Mouse (Mus musculus): Measurements from ENCODE around the gene Crk. TPM values are rescaled to one million over a fixed set of nuclear protein-coding genes. Genes with fewer than 3 reads are reported as not detected.
"Not testable (repeated sequence)": the region's sequence is repeated elsewhere in the genome, so short reads cannot be mapped to it uniquely, and the experiment has no call there.

Gene Crk
- polyA plus RNA-seq, 1 experiment from 2014 or later: 124 TPM

DNA sequence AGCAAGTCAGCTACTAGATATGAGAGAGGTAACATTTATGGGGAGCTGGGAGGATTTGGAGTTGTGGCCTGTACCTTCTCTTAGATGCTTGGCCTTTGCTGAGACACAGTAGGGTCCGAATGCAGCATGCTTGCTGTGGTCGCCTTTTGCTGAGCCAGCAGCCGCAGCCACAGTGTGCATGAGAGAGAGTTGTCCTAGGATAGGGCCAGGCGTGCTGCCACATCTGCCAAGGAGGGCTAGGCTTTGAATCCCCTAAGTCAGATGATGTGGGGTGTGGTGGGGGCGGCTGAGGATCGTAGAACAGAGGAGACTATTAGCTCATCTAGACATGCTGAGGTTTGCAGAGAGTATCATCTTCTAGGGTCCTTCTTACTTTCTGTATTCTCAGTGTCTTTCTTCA is 23.7 kb downstream of the Crk start:
- Histone ChIP-seq H3K4me2 (no peak overlapping the region), H3K27ac (no peak overlapping the region), H3K4me3 (no peak overlapping the region), H3K9ac (no peak overlapping the region), H3K4me1 (no peaks in the 10 kb centered on the region), H3K9me3 (replicated peaks) (no peaks in the 10 kb centered on the region), H3K27me3 (no peaks in the 10 kb centered on the region), H3K36me3 (ENCODE audit: poor library complexity, severe bottlenecking) (peaks cover 84% of the 10 kb centered on the region)
- no peak for ATAC-seq
- 93% methylated on average over 6 of the region's 6 CpGs for WGBS

DNA sequence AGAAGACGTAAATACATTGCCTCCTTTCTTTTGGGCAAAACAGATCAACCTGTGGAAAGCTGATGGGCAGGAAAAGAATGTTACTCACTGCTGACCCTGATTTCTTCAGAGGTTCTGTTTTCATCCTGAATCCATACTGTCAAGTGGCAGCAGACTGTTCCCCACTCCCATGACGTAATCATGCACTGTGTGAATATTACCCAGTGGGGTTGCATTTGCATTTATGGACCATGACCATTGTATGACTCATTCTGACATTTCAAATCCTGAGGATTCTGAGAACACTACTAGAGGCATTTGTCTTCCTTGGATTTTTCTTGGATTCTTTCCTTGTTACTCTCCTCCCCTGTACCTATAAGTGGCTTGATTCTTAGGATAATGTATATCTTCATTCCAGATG is 24.7 kb downstream of the Crk start:
- Histone ChIP-seq H3K4me2 (no peak overlapping the region), H3K4me3 (no peak overlapping the region), H3K36me3 (ENCODE audit: poor library complexity, severe bottlenecking) (peaks cover 79% of the 10 kb centered on the region), H3K4me1 (no peaks in the 10 kb centered on the region), H3K27ac (no peak overlapping the region), H3K9ac (no peak overlapping the region), H3K27me3 (no peaks in the 10 kb centered on the region), H3K9me3 (replicated peaks) (no peaks in the 10 kb centered on the region)
- ATAC-seq: no peak
- WGBS: 92% methylated on average over 2 of the region's 2 CpGs

DNA sequence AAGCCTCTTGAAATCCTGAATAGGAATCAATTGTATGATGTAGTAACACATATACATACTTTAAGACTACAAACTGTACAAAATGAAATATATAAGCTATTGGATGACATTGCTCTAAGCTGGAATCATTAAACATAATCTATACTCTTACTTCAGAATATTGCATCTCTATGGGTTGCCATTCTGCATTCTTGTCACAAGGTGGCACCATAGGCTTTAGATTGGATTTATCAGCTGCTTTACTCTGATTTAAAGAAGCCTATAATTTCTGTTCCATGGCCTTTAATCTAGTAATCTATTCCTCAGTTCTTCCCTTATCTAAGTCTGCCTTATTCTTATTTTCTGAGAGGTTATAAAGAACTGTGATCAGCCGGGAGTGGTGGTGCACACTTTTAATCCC is 34.9 kb downstream of the Crk start:
- Histone ChIP-seq H3K4me3 (no peak overlapping the region), H3K4me1 (no peaks in the 10 kb centered on the region), H3K36me3 (ENCODE audit: poor library complexity, severe bottlenecking) (no peaks in the 10 kb centered on the region), H3K9ac (no peak overlapping the region), H3K27me3 (no peaks in the 10 kb centered on the region), H3K4me2 (no peak overlapping the region), H3K9me3 (replicated peaks) (no peaks in the 10 kb centered on the region), H3K27ac (no peak overlapping the region)
- no peak for ATAC-seq
- WGBS: 91% methylated on average over 1 of the region's 1 CpGs

DNA sequence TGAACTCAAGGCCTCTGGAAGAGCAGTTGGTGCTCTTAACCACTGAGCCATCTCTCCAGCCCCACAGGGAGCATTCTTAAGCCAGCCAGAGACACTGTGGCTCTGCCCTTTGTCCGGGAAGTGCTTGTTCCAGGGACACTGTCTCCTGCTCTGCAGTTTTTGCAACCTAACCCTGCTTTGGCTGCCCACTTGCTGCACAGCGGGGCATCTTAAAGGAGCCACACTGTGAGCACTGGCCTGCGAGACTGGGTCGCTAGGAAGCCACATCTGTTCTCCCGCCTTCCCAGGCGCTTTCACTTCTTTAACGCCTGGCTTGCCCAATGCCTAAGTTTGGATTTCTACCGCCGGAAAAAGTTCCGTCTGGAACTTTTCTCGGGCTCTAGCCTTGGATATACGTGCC is 36.5 kb downstream of the Crk start:
- Histone ChIP-seq H3K4me2 (0 out of 2 replicates have a peak overlapping the region, but pooled peaks have one; percentile 4), H3K36me3 (ENCODE audit: poor library complexity, severe bottlenecking) (no peaks in the 10 kb centered on the region), H3K27me3 (no peaks in the 10 kb centered on the region), H3K4me3 (no peak overlapping the region), H3K27ac (no peak overlapping the region), H3K9ac (no peak overlapping the region), H3K4me1 (no peaks in the 10 kb centered on the region), H3K9me3 (replicated peaks) (no peaks in the 10 kb centered on the region; the same call in 1 of the 2 replicates)
- 16% methylated on average over 12 of the region's 12 CpGs for WGBS
- ATAC-seq: no peak

DNA sequence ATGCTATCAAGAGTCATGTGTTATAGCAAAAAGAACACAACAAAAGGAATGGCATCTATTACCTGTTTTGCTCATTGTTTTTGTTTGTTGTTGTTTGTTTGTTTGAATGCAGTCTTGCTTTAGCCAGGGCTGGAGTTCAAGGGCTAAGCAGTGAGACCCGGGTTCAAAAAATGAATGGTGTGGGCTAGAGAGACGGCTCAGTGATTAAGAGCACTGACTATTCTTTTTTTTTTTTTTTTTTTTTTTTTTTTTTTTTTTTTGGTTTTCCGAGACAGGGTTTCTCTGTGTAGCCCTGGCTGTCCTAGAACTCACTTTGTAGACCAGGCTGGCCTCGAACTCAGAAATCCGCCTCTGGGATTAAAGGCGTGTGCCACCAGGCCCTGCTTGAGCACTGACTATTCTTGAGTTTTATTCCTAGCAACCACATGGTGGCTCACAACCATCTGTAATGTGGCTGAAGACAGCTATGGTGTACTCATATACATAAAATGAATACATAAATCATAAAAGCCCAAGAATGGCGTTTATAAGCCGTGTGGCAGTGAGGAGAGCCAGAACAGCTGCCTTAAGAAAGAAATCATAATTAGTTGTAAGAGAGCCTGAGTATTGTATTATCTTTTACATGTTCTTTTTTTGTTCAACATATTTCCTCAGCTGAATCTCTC is 37.7 kb downstream of the Crk start:
- H3K4me3 ChIP-seq: no peak overlapping the region
- no peak overlapping the region for H3K4me2 ChIP-seq
- H3K36me3 ChIP-seq (ENCODE audit: poor library complexity, severe bottlenecking): no peaks in the 10 kb centered on the region
- H3K4me1 ChIP-seq: no peaks in the 10 kb centered on the region
- 88% methylated on average over 7 of the region's 8 CpGs for WGBS
- H3K27ac ChIP-seq: no peak overlapping the region
- no peak overlapping the region for H3K9ac ChIP-seq
- H3K9me3 ChIP-seq (replicated peaks): peaks cover 8% of the 10 kb centered on the region
- H3K27me3 ChIP-seq: no peaks in the 10 kb centered on the region
- ATAC-seq: no peak

DNA sequence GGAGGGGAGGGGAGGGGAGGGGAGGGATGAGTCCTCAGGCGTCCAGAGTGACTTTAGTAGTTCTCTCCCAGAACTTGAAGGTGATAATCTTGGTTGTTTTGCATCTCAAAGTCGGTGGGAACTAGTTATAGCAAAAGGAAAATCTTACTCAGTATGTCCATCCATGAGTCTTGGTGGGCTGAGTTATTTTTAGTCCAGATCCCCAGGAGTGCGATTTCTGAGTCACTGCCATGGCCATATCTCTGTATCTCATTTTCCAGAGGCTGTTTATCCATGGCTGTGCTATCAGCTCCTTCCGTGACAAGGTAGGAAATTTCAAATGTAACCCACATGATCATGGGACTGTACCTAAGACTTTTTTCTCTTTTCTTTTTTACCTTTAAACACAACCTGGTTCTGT is 43.3 kb downstream of the Crk start:
- Histone ChIP-seq H3K4me2 (no peak overlapping the region), H3K4me3 (no peak overlapping the region), H3K36me3 (ENCODE audit: poor library complexity, severe bottlenecking) (no peaks in the 10 kb centered on the region), H3K9me3 (replicated peaks) (peaks cover 8% of the 10 kb centered on the region), H3K27ac (no peak overlapping the region), H3K27me3 (no peaks in the 10 kb centered on the region), H3K4me1 (no peaks in the 10 kb centered on the region), H3K9ac (no peak overlapping the region)
- 56% methylated on average over 4 of the region's 4 CpGs for WGBS
- ATAC-seq: no peak

DNA sequence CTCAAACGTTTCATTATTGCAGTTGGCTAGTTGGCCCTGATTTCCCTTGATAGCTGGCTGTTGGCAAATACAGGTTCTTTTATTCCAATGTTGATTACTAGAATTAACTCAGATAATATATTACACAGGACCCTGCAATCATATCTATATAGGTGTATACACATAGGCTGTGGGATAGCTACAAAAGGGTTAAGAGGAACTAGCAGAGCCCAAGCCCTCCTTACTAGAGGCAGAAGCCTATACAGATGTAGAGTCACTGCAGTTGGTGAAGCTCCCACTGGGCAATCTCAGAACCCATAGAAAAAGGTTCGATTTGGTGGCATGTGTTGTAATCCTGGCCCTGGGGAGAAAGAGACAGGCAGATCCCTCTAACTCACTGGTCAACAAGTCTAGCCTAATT is 48.1 kb downstream of the Crk start:
- Histone ChIP-seq H3K27me3 (no peaks in the 10 kb centered on the region), H3K27ac (no peak overlapping the region), H3K9me3 (replicated peaks) (no peaks in the 10 kb centered on the region), H3K4me2 (no peak overlapping the region), H3K9ac (no peak overlapping the region), H3K4me1 (peaks cover 7% of the 10 kb centered on the region), H3K36me3 (ENCODE audit: poor library complexity, severe bottlenecking) (no peaks in the 10 kb centered on the region), H3K4me3 (no peak overlapping the region)
- no peak for ATAC-seq
- WGBS: 70% methylated on average over 2 of the region's 2 CpGs

GRCm38 (mm10) chr11:75727659-75728058 is 48.6 kb downstream of the Crk start:
- H3K4me1 ChIP-seq; H3K4me3 ChIP-seq; H3K9me3 ChIP-seq (replicated peaks); H3K27me3 ChIP-seq; H3K4me2 ChIP-seq; ATAC-seq; H3K27ac ChIP-seq; H3K36me3 ChIP-seq (ENCODE audit: poor library complexity, severe bottlenecking); H3K9ac ChIP-seq: not testable (repeated sequence)
- WGBS: 96% methylated on average over 6 of the region's 6 CpGs

GRCm38 (mm10) chr11:75732434-75733226 is 53.6 kb downstream of the Crk start, which contains the start of gene Ywhae:
Ywhae (plus strand) TSS chr11:75732869.
- H3K4me3 ChIP-seq: peak within 1 kb of the TSS; percentile 87
- no peaks in the 10 kb centered on the region for H3K27me3 ChIP-seq
- no peaks in the 10 kb centered on the region for H3K9me3 ChIP-seq (replicated peaks)
- H3K9ac ChIP-seq: peak within 1 kb of the TSS; percentile 99
- H3K27ac ChIP-seq: peak within 1 kb of the TSS; percentile 99
- WGBS: under 1% methylated on average over 57 of the region's 76 CpGs
- H3K4me2 ChIP-seq: peak within 1 kb of the TSS; percentile 75
- peaks cover under 1% of the 10 kb centered on the region; the same call in 1 of the 2 replicates for H3K36me3 ChIP-seq (ENCODE audit: poor library complexity, severe bottlenecking)
- peaks cover 38% of the 10 kb centered on the region for H3K4me1 ChIP-seq
- peak; percentile 94 for ATAC-seq

DNA sequence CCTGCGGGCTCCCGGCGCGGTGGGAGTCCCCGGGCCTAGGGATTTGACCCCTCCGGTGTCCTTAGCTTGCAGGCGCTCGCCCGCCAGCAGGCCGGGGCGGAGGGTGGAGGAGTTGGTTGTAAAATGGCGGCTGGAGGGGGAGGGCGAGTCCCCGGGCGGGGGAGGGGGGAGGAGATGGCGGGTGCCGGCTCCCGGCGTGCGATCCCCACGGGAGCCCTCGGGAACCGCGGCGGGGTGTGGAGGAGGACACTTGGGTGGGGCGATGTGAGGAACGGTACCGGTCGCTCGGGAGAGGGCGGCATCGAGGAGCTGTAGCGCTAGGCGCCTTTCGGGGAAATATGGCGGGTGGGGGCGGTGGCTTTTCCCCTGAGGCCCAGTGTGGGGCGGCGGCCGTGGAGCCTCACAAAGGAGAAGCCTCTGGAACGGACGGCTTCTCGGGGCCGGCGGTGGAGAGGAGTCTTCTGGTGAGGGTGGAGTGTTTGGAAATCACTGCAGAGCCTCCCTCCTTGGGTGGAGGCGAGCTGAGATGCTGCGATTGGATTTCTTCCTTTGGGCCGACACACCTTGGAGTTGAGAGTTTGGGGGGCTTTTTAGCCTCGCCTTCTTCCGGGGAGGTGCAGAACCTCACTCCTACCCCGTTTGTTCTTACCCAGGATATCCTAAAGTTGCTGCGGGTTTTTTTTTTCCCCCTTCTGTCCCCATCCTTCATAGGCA is 54.3 kb downstream of the Crk start:
- Histone ChIP-seq H3K4me1 (peaks cover 40% of the 10 kb centered on the region), H3K27ac (peak overlapping the region; percentile 99), H3K27me3 (no peaks in the 10 kb centered on the region), H3K4me3 (peak overlapping the region; percentile 87), H3K9ac (peak overlapping the region; percentile 99), H3K9me3 (replicated peaks) (no peaks in the 10 kb centered on the region), H3K36me3 (ENCODE audit: poor library complexity, severe bottlenecking) (peaks cover 8% of the 10 kb centered on the region), H3K4me2 (peak overlapping the region; percentile 75)
- peak; percentile 64 for ATAC-seq
- WGBS: under 1% methylated on average over 45 of the region's 52 CpGs

DNA sequence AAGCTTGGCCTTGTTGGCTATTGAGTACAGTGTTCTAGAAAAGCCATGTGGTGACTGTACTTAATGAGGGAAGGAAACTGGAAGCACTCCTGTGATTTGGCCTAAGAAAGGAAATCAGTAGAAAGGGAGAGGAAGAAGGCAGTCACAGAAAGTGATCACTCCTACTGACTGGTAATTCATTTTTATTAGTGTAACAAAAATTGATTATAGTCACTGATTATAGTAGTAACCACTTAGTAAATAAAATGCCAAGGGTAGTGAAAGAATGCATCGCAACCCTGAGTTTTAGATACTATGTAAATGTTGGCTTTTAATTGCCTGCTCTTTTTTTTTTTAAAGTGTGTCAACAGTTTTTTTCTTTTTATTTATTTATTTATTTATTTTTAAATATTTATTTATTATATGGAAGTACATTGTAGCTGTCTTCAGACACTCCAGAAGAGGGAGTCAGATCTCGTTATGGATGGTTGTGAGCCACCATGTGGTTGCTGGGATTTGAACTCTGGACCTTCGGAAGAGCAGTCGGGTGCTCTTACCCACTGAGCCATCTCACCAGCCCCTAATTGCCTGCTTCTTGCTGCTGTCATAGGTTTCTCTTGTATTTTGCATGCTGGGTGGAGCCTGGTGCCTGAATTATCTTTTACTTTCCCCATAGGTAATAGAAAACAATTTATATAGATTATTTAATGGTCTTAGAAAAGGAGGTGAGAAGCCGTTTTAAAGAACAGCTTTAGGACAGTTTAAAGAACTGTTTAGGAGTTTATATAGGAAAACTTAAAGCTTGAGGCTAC is 56.6 kb downstream of the Crk start:
- Histone ChIP-seq H3K36me3 (ENCODE audit: poor library complexity, severe bottlenecking) (peaks cover 21% of the 10 kb centered on the region), H3K4me2 (peak overlapping the region; percentile 75), H3K27ac (no peak overlapping the region), H3K4me1 (peaks cover 49% of the 10 kb centered on the region), H3K9me3 (replicated peaks) (no peaks in the 10 kb centered on the region), H3K9ac (no peak overlapping the region; the same call in 1 of the 2 replicates), H3K4me3 (peak overlapping the region; percentile 87), H3K27me3 (no peaks in the 10 kb centered on the region)
- WGBS: 81% methylated on average over 5 of the region's 5 CpGs
- ATAC-seq: no peak
